Mouse (Mus musculus) kidney, embryonic 16.5 days (tissue): ENCODE data around the gene Krt7. TPM values are rescaled to one million over a fixed set of nuclear protein-coding genes. Genes with fewer than 3 reads are reported as not detected.

Source experiments
- ATAC-seq: fragments of 200-750 bp; cut with Nextera tagmentation; 2 replicates; pipeline ENCODE4 v1.8.0; 2017; ENCODE audit warnings: moderate TSS enrichment; ENCODE audit not compliant: low FRiP score, low TSS enrichment
- H3K27ac ChIP-seq: fragments of 300-500 bp; sonication (generic); 2 replicates; pipeline ENCODE4 v1.5.1; 2014; ENCODE audit warnings: low read length
- H3K27me3 ChIP-seq: fragments of 300-500 bp; sonication (generic); 2 replicates; pipeline ENCODE4 v1.6.1; 2014; ENCODE audit warnings: low read length, control low read depth, mixed read lengths; ENCODE audit not compliant: insufficient read depth
- H3K36me3 ChIP-seq: fragments of 300-500 bp; sonication (generic); 2 replicates; pipeline ENCODE4 v1.6.1; 2014; ENCODE audit warnings: low read length, control low read depth, mixed read lengths; ENCODE audit not compliant: insufficient read depth
- H3K4me1 ChIP-seq: fragments of 300-500 bp; sonication (generic); 2 replicates; pipeline ENCODE4 v1.6.1; 2014; ENCODE audit warnings: low read length, control low read depth, mixed read lengths; ENCODE audit not compliant: insufficient read depth
- H3K4me2 ChIP-seq: fragments of 300-500 bp; sonication (generic); replicated peaks from 2 replicates; pipeline ENCODE4 v1.6.1; 2014; ENCODE audit warnings: low read depth, low read length
- H3K4me3 ChIP-seq: fragments of 300-500 bp; sonication (generic); 2 replicates; pipeline ENCODE4 v1.5.1; 2014; ENCODE audit warnings: mild to moderate bottlenecking, low read length
- H3K9ac ChIP-seq: fragments of 300-500 bp; sonication (generic); replicated peaks from 2 replicates; pipeline ENCODE4 v1.6.1; 2014; ENCODE audit warnings: low read length
- H3K9me3 ChIP-seq: fragments of 300-500 bp; sonication (generic); 2 replicates; pipeline ENCODE4 v1.6.1; 2016; ENCODE audit warnings: low read length, control low read depth
- WGBS: fragments of 180-500 bp; shearing (Covaris S2); extraction: QIAGEN DNeasy Blood & Tissue Kit; methylation state at CpG from one replicate; pipeline ENCODE4 v1.1.7; 2014; 5-methylcytosine and 5-hydroxymethylcytosine counted together
- polyA plus RNA-seq: library from polyadenylated mRNA; unstranded; fragments of >200 nt; fragmentation: Nextera tagmentation; extraction: Ambion mirVana; gene quantifications from 2 replicates; pipeline ENCODE4 v1.2.1, GENCODE M21; 2015

Krt7 gene
- polyA plus RNA-seq, 1 experiment from 2014 or later: 99.9 TPM

DNA sequence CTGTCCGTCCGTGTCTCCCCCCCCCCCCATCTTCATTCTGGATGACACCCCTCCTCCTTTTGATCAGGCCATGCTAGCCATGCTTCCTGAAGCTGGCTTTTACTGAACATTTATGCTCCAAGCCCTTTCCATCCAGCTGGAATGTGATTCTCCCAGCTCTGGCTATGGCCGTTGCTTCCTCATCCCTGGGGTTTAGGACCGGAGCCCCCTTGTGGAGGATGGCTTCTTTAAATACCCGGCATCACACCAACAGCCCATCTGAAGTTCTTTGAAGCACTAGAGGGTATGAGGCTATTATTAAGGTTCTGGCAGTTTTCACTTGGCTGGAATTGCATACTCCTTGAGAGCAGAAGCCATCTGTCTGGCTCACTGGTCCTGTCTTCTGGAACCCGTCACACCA is 10.1 kb downstream of the Krt7 start:
- 33% methylated on average over 4 of the region's 6 CpGs for WGBS

GRCm38 (mm10) chr15:101424914-101425313 is 14.1 kb downstream of the Krt7 start:
- Histone ChIP-seq H3K4me1 (no peaks in the 10 kb centered on the region), H3K4me2 (no peak overlapping the region), H3K9ac (no peak overlapping the region), H3K9me3 (no peaks in the 10 kb centered on the region), H3K4me3 (no peak overlapping the region), H3K27ac (no peak overlapping the region), H3K27me3 (no peaks in the 10 kb centered on the region), H3K36me3 (no peaks in the 10 kb centered on the region)
- ATAC-seq: no peak
- WGBS: 19% methylated on average over 5 of the region's 5 CpGs

More for the DNA sequence above, 10.1 kb downstream of the Krt7 start:
- H3K4me3 ChIP-seq: no peak overlapping the region
- no peak overlapping the region for H3K9ac ChIP-seq
- ATAC-seq: no peak
- H3K4me2 ChIP-seq: no peak overlapping the region
- H3K27ac ChIP-seq: no peak overlapping the region
- no peaks in the 10 kb centered on the region for H3K36me3 ChIP-seq
- no peaks in the 10 kb centered on the region for H3K27me3 ChIP-seq
- no peaks in the 10 kb centered on the region for H3K4me1 ChIP-seq
- no peaks in the 10 kb centered on the region for H3K9me3 ChIP-seq

DNA sequence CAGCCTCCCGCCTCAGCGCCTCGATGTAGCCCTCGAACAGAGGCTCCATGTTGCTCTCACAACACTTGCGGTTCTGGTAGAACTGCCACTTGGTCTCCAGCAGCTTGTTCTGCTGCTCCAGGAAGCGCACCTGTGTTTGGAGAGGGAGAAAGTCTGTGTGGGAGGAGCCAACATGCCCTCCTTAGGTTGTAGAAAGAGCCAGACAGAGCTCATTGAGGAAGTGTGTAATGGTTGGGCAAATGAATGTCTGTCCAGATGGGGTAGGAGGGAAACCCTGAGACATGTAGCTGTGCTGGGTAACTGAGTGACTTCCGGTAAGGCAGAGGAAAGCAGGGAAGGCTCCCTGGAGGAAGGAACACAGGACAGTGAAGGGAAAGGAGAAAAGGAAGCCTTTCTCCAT is 25.8 kb downstream of the Krt7 start:
- H3K4me1 ChIP-seq: no peaks in the 10 kb centered on the region; the same call in 1 of the 2 replicates
- ATAC-seq: no peak
- no peak overlapping the region for H3K9ac ChIP-seq
- H3K27me3 ChIP-seq: peaks cover 28% of the 10 kb centered on the region
- no peak overlapping the region for H3K4me2 ChIP-seq
- H3K27ac ChIP-seq: no peak overlapping the region
- WGBS: 87% methylated on average over 7 of the region's 7 CpGs
- no peaks in the 10 kb centered on the region for H3K9me3 ChIP-seq
- H3K4me3 ChIP-seq: no peak overlapping the region
- no peaks in the 10 kb centered on the region for H3K36me3 ChIP-seq

GRCm38 (mm10) chr15:101438555-101438954 is 27.7 kb downstream of the Krt7 start, which contains the start of gene Krt87:
TSS of gene Krt87 (minus strand) at chr15:101438804.
- under 1% methylated on average over 34 of the region's 34 CpGs for WGBS
- peak within 1 kb of the TSS; percentile 35 for H3K4me2 ChIP-seq
- ATAC-seq: peak; percentile 39; the same call in 1 of the 2 replicates
- peak within 1 kb of the TSS; percentile 28 for H3K4me3 ChIP-seq
- H3K9me3 ChIP-seq: no peaks in the 10 kb centered on the region
- no peaks in the 10 kb centered on the region for H3K36me3 ChIP-seq
- H3K27me3 ChIP-seq: peaks cover 28% of the 10 kb centered on the region
- no peak within 1 kb of the TSS for H3K27ac ChIP-seq
- no peak within 1 kb of the TSS for H3K9ac ChIP-seq
- H3K4me1 ChIP-seq: no peaks in the 10 kb centered on the region; the same call in 1 of the 2 replicates

GRCm38 (mm10) chr15:101440837-101441236 is 30.0 kb downstream of the Krt7 start:
- Histone ChIP-seq H3K4me1 (no peaks in the 10 kb centered on the region; the same call in 1 of the 2 replicates), H3K27me3 (peaks cover 28% of the 10 kb centered on the region), H3K4me3 (no peak overlapping the region), H3K27ac (no peak overlapping the region), H3K36me3 (no peaks in the 10 kb centered on the region), H3K4me2 (no peak overlapping the region), H3K9ac (no peak overlapping the region), H3K9me3 (no peaks in the 10 kb centered on the region)
- 71% methylated on average over 4 of the region's 4 CpGs for WGBS
- no peak for ATAC-seq

- H3K36me3 ChIP-seq: no peaks in the 10 kb centered on the region
- no peak overlapping the region for H3K4me3 ChIP-seq
- H3K27ac ChIP-seq: no peak overlapping the region
- no peaks in the 10 kb centered on the region for H3K9me3 ChIP-seq
- H3K4me1 ChIP-seq: no peaks in the 10 kb centered on the region
- H3K27me3 ChIP-seq: no peaks in the 10 kb centered on the region
- WGBS: 70% methylated on average over 11 of the region's 11 CpGs
- no peak overlapping the region for H3K9ac ChIP-seq
- H3K4me2 ChIP-seq: no peak overlapping the region
- ATAC-seq: no peak
These were observed 35.7 kb downstream of the Krt7 start for GRCm38 (mm10) chr15:101446572-101446971.

DNA sequence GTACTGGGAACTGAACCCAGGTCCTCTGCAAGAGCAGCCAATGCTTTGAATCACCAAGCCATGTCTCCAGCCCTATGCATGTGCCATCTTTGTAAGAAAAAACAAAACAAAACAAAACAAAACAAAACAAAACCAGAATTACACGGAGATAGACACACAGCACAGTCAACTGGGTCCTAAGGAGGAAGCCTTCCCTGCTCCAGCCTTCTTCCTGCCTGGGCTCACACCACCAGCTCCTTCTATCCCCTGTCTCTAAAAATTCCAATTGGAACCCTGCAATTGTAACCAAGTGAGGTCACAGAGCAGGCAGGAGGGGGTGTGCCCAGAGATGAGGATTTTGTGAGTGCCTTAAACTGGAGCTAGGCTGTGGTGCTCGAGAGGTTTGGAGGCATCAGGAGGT is 36.6 kb downstream of the Krt7 start, which contains the start of gene Krt88:
TSS of gene Krt88 (plus strand) at position 301 of the 400 bp plus-strand sequence.
- WGBS: 63% methylated on average over 2 of the region's 2 CpGs
- ATAC-seq: no peak
- no peak within 1 kb of the TSS for H3K4me3 ChIP-seq

DNA sequence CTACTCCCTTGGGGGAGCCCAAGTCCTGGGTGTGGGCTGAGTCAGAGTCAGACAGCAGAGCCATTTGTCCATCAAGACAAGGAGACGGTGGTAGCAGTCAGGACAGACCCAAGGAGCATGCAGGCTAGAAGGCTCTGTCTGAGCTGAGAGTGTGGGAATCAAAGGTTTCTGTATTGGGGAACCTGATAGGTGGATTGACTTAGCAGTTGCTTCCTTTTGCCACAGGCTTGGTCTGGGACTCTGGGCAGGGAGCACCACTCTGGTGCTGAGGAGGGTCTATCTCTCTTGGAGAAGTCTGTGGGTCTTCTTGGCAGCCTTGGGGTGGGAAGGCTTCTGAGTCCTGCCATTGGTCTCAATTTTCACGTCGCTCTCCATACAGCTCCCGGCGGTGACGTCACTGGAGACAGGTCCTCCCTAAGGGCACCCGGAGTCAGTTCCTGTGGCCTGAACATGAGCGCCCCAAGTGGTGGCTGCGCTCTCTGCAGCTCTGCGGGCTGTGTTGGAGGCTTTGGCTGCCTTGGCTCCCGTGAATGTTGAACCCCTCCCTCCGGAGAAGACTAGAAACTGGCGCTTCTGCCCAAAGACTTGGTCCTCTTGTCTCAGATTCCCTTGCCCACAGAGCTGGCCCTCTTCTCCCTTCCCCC is 42.4 kb downstream of the Krt7 start:
- H3K4me2 ChIP-seq: no peak overlapping the region
- peak; percentile 51; the same call in 1 of the 2 replicates for ATAC-seq
- H3K36me3 ChIP-seq: no peaks in the 10 kb centered on the region
- no peaks in the 10 kb centered on the region for H3K4me1 ChIP-seq
- no peak overlapping the region for H3K4me3 ChIP-seq
- 7% methylated on average over 13 of the region's 13 CpGs for WGBS
- H3K9ac ChIP-seq: no peak overlapping the region
- no peaks in the 10 kb centered on the region for H3K27me3 ChIP-seq
- H3K9me3 ChIP-seq: peaks cover 3% of the 10 kb centered on the region; the same call in 1 of the 2 replicates
- no peak overlapping the region for H3K27ac ChIP-seq

More for the DNA sequence above, 36.6 kb downstream of the Krt7 start, which contains the start of gene Krt88:
- no peaks in the 10 kb centered on the region for H3K36me3 ChIP-seq
- H3K4me2 ChIP-seq: no peak within 1 kb of the TSS
- H3K4me1 ChIP-seq: no peaks in the 10 kb centered on the region
- no peaks in the 10 kb centered on the region for H3K9me3 ChIP-seq
- no peaks in the 10 kb centered on the region for H3K27me3 ChIP-seq
- H3K27ac ChIP-seq: no peak within 1 kb of the TSS
- no peak within 1 kb of the TSS for H3K9ac ChIP-seq

- ATAC-seq: no peak
- no peaks in the 10 kb centered on the region for H3K4me1 ChIP-seq
- H3K4me3 ChIP-seq: no peak overlapping the region
- H3K4me2 ChIP-seq: no peak overlapping the region
- peaks cover 3% of the 10 kb centered on the region; the same call in 1 of the 2 replicates for H3K9me3 ChIP-seq
- no peaks in the 10 kb centered on the region for H3K27me3 ChIP-seq
- H3K27ac ChIP-seq: no peak overlapping the region
- 87% methylated on average over 8 of the region's 8 CpGs for WGBS
- no peaks in the 10 kb centered on the region for H3K36me3 ChIP-seq
- no peak overlapping the region for H3K9ac ChIP-seq
These were observed 43.9 kb downstream of the Krt7 start for GRCm38 (mm10) chr15:101454774-101455173.

DNA sequence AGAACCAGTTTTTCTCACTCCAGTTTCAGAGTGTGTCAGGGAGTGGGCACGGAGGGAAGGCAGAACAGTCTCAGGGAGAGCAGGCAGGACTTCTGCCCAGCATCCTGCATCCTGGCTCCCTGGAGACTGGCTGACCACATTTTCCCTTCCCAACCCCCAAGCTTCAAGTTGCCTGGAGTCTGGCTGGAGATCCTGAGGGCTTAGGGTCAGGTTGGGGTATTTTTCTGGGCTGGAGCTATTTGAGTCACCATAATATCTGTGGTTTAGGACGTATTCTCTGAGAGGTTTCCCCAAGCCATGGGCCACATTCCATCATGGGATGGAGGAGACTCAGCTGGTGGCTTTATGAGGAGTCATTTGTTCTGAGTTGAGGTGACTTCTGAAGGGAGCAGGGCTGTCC is 44.4 kb downstream of the Krt7 start:
- WGBS: 62% methylated on average over 2 of the region's 2 CpGs

More for the DNA sequence above, 44.4 kb downstream of the Krt7 start:
- Histone ChIP-seq H3K4me2 (no peak overlapping the region), H3K4me1 (no peaks in the 10 kb centered on the region), H3K9ac (no peak overlapping the region), H3K36me3 (no peaks in the 10 kb centered on the region), H3K9me3 (peaks cover 3% of the 10 kb centered on the region; the same call in 1 of the 2 replicates), H3K27ac (no peak overlapping the region), H3K27me3 (no peaks in the 10 kb centered on the region), H3K4me3 (no peak overlapping the region)
- no peak for ATAC-seq
